Mouse (Mus musculus) heart, postnatal 0 days (tissue): ENCODE measurements around the gene Carmil1.

Experiments used
- CTCF ChIP-seq: IDR thresholded peaks from 2 replicates; pipeline ENCODE4 v1.5.1; 2016; ENCODE audit warnings: antibody characterized with exemption, control low read depth, low read depth
- EP300 ChIP-seq: IDR thresholded peaks from 2 replicates; pipeline ENCODE4 v1.6.1; 2016; ENCODE audit warnings: antibody characterized with exemption, low read depth

- no peak for TF ChIP-seq CTCF
- TF ChIP-seq EP300 = no peak
Measured at GRCm38 (mm10) chr13:24251236-24251635, 29.4 kb downstream of the Carmil1 start.
